Mouse (Mus musculus) CH12.LX (cell line): ENCODE measurements at regions not wholly inside any gene's neighbourhood (a gene's known extent, or its start where the extent isn't known, plus 50 kb on each side); places are given as distances from the start of the nearest gene placed in this dataset.

ENCODE experiments used
- DNase-seq: peaks from one replicate; pipeline ENCODE4 v3.0.0-alpha.2; 2013; ENCODE audit errors: extremely low read depth
- H3K27ac ChIP-seq: 2 replicates; pipeline ENCODE4 v1.5.1; 2012; ENCODE audit warnings: low read depth, mild to moderate bottlenecking, control low read depth, moderate library complexity; ENCODE audit not compliant: insufficient read depth
- H3K27me3 ChIP-seq: replicated peaks from 2 replicates; pipeline ENCODE3; 2012; ENCODE audit warnings: inconsistent platforms
- H3K36me3 ChIP-seq, 2 experiments: replicated peaks in 1 of 2; 2 replicates each; pipeline versions ENCODE3 to v1.6.1; 2012; ENCODE audit warnings: inconsistent platforms in 1 of 2, low read length in 1 of 2, mild to moderate bottlenecking in 1 of 2, mixed read lengths in 1 of 2, moderate library complexity in 1 of 2; ENCODE audit not compliant: control insufficient read depth in 1 of 2, insufficient read depth in 1 of 2
- H3K4me1 ChIP-seq, 2 experiments: 2 replicates each; pipeline ENCODE4 v1.6.1; 2012; ENCODE audit warnings: inconsistent platforms in 1 of 2, moderate library complexity in 1 of 2; ENCODE audit not compliant: insufficient read depth in 2 of 2, control insufficient read depth in 1 of 2
- H3K4me2 ChIP-seq: 2 replicates; pipeline ENCODE4 v1.6.1; 2012; ENCODE audit warnings: low read depth, mild to moderate bottlenecking, control low read depth; ENCODE audit not compliant: poor library complexity, insufficient read depth, severe bottlenecking
- H3K4me3 ChIP-seq, 3 experiments: fragments of 150-350 bp in 1 of 3; sonication (generic) in 1 of 3; replicated peaks in 1 of 3; 2 replicates each; pipeline versions ENCODE3 to v1.5.1; 2011 to 2012; ENCODE audit warnings: low read depth in 2 of 3, low read length in 2 of 3, mild to moderate bottlenecking in 2 of 3, moderate library complexity in 2 of 3, control low read depth in 1 of 3, improper control_type of control experiment in 1 of 3, inconsistent platforms in 1 of 3, mixed read lengths in 1 of 3; ENCODE audit not compliant: poor library complexity in 1 of 3
- H3K79me2 ChIP-seq: replicated peaks from 2 replicates; pipeline ENCODE4 v1.6.1; 2012; ENCODE audit warnings: mild to moderate bottlenecking, moderate library complexity; ENCODE audit not compliant: control insufficient read depth, poor library complexity, insufficient read depth, severe bottlenecking; ENCODE audit errors: extremely low read depth
- H3K9ac ChIP-seq: 2 replicates; pipeline ENCODE4 v1.6.1; 2012; ENCODE audit warnings: low read depth, mild to moderate bottlenecking, control low read depth, moderate library complexity; ENCODE audit not compliant: insufficient read depth
- H3K9me3 ChIP-seq: replicated peaks from 2 replicates; pipeline ENCODE3; 2012; ENCODE audit warnings: low read length, inconsistent platforms, mixed read lengths
- BHLHE40 ChIP-seq: IDR thresholded peaks from 2 replicates; pipeline ENCODE4 v1.6.1; 2011; ENCODE audit warnings: mild to moderate bottlenecking, low read depth, low read length, improper control_type of control experiment
- CHD1 ChIP-seq: IDR thresholded peaks from 2 replicates; pipeline ENCODE4 v1.6.1; 2012; ENCODE audit warnings: low read depth, low read length, improper control_type of control experiment, inconsistent platforms
- CTCF ChIP-seq, 2 experiments: IDR thresholded peaks in 1 of 2; conservative IDR thresholded peaks in 1 of 2; 2 replicates each; pipeline ENCODE4 v1.5.1; 2011 to 2012; ENCODE audit warnings: low read depth in 2 of 2, low read length in 2 of 2, improper control_type of control experiment in 1 of 2, inconsistent platforms in 1 of 2, mild to moderate bottlenecking in 1 of 2, moderate library complexity in 1 of 2
- EP300 ChIP-seq: IDR thresholded peaks from 2 replicates; pipeline ENCODE4 v1.6.1; 2011; ENCODE audit warnings: low read length, improper control_type of control experiment
- ETS1 ChIP-seq: conservative IDR thresholded peaks from 2 replicates; pipeline ENCODE4 v1.6.1; 2012; ENCODE audit warnings: low read depth, mild to moderate bottlenecking, inconsistent platforms, low read length, improper control_type of control experiment, moderate library complexity
- GABPA ChIP-seq: IDR thresholded peaks from 2 replicates; pipeline ENCODE4 v1.6.1; 2012; ENCODE audit warnings: low read depth, low read length, improper control_type of control experiment, inconsistent platforms; ENCODE audit not compliant: insufficient replicate concordance
- HCFC1 ChIP-seq: IDR thresholded peaks from 2 replicates; pipeline ENCODE4 v1.6.1; 2012; ENCODE audit warnings: low read depth, mild to moderate bottlenecking, inconsistent platforms, low read length, improper control_type of control experiment
- JUN ChIP-seq: IDR thresholded peaks from 2 replicates; pipeline ENCODE4 v1.6.1; 2011; ENCODE audit warnings: low read depth, mild to moderate bottlenecking, low read length, improper control_type of control experiment, moderate library complexity; ENCODE audit not compliant: insufficient read depth
- JUND ChIP-seq: conservative IDR thresholded peaks from 2 replicates; pipeline ENCODE4 v1.6.1; 2011; ENCODE audit warnings: low read depth, low read length, improper control_type of control experiment
- KAT2A ChIP-seq: IDR thresholded peaks from 2 replicates; pipeline ENCODE4 v1.6.1; 2012; ENCODE audit warnings: low read length, improper control_type of control experiment, inconsistent platforms; ENCODE audit not compliant: insufficient replicate concordance
- MAZ ChIP-seq: IDR thresholded peaks from 2 replicates; pipeline ENCODE4 v1.6.1; 2012; ENCODE audit warnings: low read depth, mild to moderate bottlenecking, inconsistent platforms, low read length, improper control_type of control experiment, moderate library complexity
- MXI1 ChIP-seq: IDR thresholded peaks from 2 replicates; pipeline ENCODE4 v1.6.1; 2011; ENCODE audit warnings: mild to moderate bottlenecking, low read depth, low read length, improper control_type of control experiment
- NRF1 ChIP-seq: IDR thresholded peaks from 2 replicates; pipeline ENCODE4 v1.6.1; 2014; ENCODE audit warnings: low read depth, mild to moderate bottlenecking, inconsistent platforms, low read length, improper control_type of control experiment, moderate library complexity
- PAX5 ChIP-seq: IDR thresholded peaks from 2 replicates; pipeline ENCODE4 v1.6.1; 2012; ENCODE audit warnings: low read length, inconsistent platforms, mixed read lengths
- RAD21 ChIP-seq: IDR thresholded peaks from 2 replicates; pipeline ENCODE4 v1.6.1; 2011; ENCODE audit warnings: low read depth, mild to moderate bottlenecking, low read length, improper control_type of control experiment, moderate library complexity
- RCOR1 ChIP-seq: conservative IDR thresholded peaks from 2 replicates; pipeline ENCODE4 v1.6.1; 2012; ENCODE audit warnings: low read depth, mild to moderate bottlenecking, inconsistent platforms, low read length, improper control_type of control experiment
- SMC3 ChIP-seq: IDR thresholded peaks from 2 replicates; pipeline ENCODE4 v1.6.1; 2011; ENCODE audit warnings: low read depth, low read length, improper control_type of control experiment
- UBTF ChIP-seq: IDR thresholded peaks from 2 replicates; pipeline ENCODE4 v1.6.1; 2012; ENCODE audit warnings: low read depth, mild to moderate bottlenecking, inconsistent platforms, low read length, improper control_type of control experiment, moderate library complexity
- USF2 ChIP-seq: conservative IDR thresholded peaks from 2 replicates; pipeline ENCODE4 v1.6.1; 2011; ENCODE audit warnings: low read depth, low read length, improper control_type of control experiment
- dilution Hi-C: fragments of 300-500 bp; cut with MboI; formaldehyde crosslinking; loops from 2 replicates; pipeline ENCODE4 v1.14.3; 2020; ENCODE audit warnings: low sequenced_read_pairs; ENCODE audit not compliant: extremely low pct_unique_long_range_greater_than_20kb, extremely low pct_ligation_motif_present
- in situ Hi-C: fragments of 300-500 bp; cut with MboI; formaldehyde crosslinking; loops from 3 replicates; pipeline ENCODE4 v1.14.3; 2019; ENCODE audit warnings: low sequenced_read_pairs, low pct_ligation_motif_present, low pct_unique_long_range_greater_than_20kb, mixed read lengths

DNA sequence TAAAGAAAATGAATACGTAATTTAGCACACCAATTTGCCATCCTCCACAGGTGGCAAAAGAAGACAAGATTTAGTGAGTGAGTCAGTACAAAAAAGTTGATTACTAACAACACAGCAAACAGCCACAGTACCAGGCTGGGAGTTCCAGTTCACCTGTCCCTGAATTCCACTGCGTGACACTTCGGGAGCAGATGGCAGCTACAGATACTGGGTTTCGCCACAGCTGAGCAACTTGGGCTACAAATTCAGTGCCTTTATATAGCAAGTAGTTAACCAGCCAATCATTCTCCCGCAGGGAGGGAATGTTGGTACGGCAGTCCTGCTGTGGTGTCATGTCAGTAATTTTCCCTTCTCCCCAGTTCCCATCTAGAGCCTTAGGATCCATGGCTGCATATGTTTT lies 60.3 kb upstream of the D330045A20Rik start:
- Histone ChIP-seq H3K27ac (no peak overlapping the region), H3K9ac (no peak overlapping the region), H3K36me3 (no peaks in the 10 kb centered on the region), H3K4me1 (no peaks in the 10 kb centered on the region), H3K4me3 (no peak overlapping the region), H3K79me2 (no peaks in the 10 kb centered on the region), H3K4me2 (no peak overlapping the region), H3K27me3 (no peaks in the 10 kb centered on the region), H3K9me3 (no peaks in the 10 kb centered on the region)
- TF ChIP-seq MAZ (no peak), MXI1 (no peak), ETS1 (no peak), USF2 (no peak), NRF1 (no peak), JUND (no peak), KAT2A (no peak), BHLHE40 (no peak), RCOR1 (no peak), UBTF (no peak), JUN (no peak), CTCF (conservative IDR thresholded peaks at IDR 0.05 in 1 of 2, IDR thresholded peaks at IDR 0.05 in 1 of 2; ENCODE audit: low read depth in 2 of 2, low read length in 2 of 2) (no peak), GABPA (no peak), HCFC1 (no peak), EP300 (no peak), CHD1 (no peak)
- dilution Hi-C loops (no loop called here), in situ Hi-C loops (loop anchor here (25.0 kb wide), 1 partner anchor 267 kb away; the partner anchor contains the start of gene Tbc1d8b)
- no peak for DNase-seq

DNA sequence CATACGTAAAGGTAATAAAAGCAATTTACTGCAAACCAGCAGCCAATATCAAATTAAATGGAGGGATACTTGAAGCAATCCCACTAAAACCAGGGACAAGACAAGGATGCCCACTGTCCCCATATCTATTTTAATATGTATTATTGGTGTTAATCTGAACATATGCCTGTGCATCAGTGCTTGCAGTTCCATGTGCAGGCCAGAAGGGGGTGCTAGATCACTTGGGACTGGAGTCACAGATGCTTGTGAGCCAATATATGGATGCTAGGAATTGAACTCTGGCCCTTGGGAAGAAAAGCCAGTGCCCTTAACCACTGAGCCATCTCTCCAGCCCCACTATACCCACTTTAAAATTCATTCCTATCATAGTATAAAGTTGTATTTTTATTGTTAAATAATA lies 55.9 kb upstream of the D330045A20Rik start:
- dilution Hi-C loops, result no loop called here

More for the DNA sequence above, 55.9 kb upstream of the D330045A20Rik start:
- Histone ChIP-seq H3K36me3 (no peaks in the 10 kb centered on the region), H3K4me1 (no peaks in the 10 kb centered on the region), H3K4me2 (no peak overlapping the region), H3K9ac (no peak overlapping the region), H3K79me2 (no peaks in the 10 kb centered on the region), H3K27me3 (no peaks in the 10 kb centered on the region), H3K9me3 (no peaks in the 10 kb centered on the region), H3K27ac (no peak overlapping the region), H3K4me3 (no peak overlapping the region)
- no peak for TF ChIP-seq PAX5
- TF ChIP-seq RAD21, result peak; percentile 46
- TF ChIP-seq SMC3, result peak; percentile 41
- peak; percentile 42 to 56 for TF ChIP-seq CTCF (conservative IDR thresholded peaks at IDR 0.05 in 1 of 2, IDR thresholded peaks at IDR 0.05 in 1 of 2; ENCODE audit: low read depth in 2 of 2, low read length in 2 of 2)
- DNase-seq, result peak; percentile 17
- in situ Hi-C loops, result loop anchor here (25.0 kb wide), 1 partner anchor 263 kb away; the partner anchor contains the start of gene Tbc1d8b
